Mouse (Mus musculus): ENCODE measurements around the gene Gm13128. TPM values are rescaled to one million over a fixed set of nuclear protein-coding genes. Genes with fewer than 3 reads are reported as not detected.
"Not testable (repeated sequence)": the region's sequence is repeated elsewhere in the genome, so short reads cannot be mapped to it uniquely, and the experiment has no call there.

Gene Gm13128
- not detected in 2 replicates for polyA plus RNA-seq (2016; fragmentation: Nextera tagmentation; extraction: Ambion mirVana)

DNA sequence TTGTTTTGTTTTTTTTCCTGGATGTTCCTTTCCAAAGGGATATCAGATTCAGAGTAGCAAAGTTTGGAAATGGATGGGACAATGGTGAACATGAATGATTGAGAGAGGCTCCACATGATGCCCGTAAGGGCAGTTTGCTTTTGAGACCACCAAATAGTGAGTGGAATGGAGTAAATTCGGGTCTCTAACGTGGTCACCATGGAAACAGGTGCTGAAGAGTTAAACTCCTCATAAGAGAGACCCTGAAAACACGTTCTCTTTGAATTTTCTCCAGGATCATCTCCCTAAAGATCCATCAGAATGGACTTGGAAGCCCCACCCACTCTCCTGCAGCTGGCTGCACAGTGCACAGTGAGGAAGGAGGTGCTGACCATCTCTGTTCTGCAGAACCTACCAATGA lies at the start of gene Gm13128:
Gm13128 (plus strand) TSS at position 301 of the 400 bp plus-strand sequence.
- not testable (repeated sequence) for H3K4me1 ChIP-seq; H3K27ac ChIP-seq; H3K36me3 ChIP-seq; ATAC-seq (ENCODE audit: insufficient number of reproducible peaks, insufficient read depth, low FRiP score, low TSS enrichment); H3K4me3 ChIP-seq; H3K9me3 ChIP-seq; H3K9ac ChIP-seq; H3K4me2 ChIP-seq (replicated peaks); H3K27me3 ChIP-seq
- 70% methylated on average over 4 of the region's 4 CpGs for WGBS

DNA sequence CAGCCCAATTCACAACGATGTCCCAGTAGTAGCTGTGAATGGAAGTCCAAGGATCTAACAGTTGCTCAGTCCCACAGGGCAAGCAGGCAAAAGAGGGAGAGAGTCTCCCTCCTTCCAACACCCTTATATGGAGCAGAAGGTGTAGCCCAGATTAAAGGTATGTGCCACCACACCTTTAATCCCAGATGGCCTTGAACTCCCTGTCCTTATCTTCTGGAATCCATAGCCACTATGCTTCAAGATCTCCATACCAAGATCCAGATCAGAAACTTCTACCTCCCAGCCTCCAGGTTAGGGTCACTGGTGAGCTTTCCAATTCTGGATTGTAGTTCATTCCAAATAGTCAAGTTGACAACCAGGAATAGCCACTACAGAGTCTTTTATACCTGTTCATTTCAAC lies 49.7 kb upstream of the Gm13128 start, which contains the start of gene Pramel5:
Pramel5 (minus strand) TSS at position 101 of the 400 bp plus-strand sequence.
- not testable (repeated sequence) for H3K4me3 ChIP-seq; H3K9ac ChIP-seq; H3K4me1 ChIP-seq; H3K27me3 ChIP-seq; H3K9me3 ChIP-seq; H3K4me2 ChIP-seq (replicated peaks); H3K36me3 ChIP-seq; H3K27ac ChIP-seq; ATAC-seq (ENCODE audit: insufficient number of reproducible peaks, insufficient read depth, low FRiP score, low TSS enrichment)
- 72% methylated on average over 1 of the region's 1 CpGs for WGBS

DNA sequence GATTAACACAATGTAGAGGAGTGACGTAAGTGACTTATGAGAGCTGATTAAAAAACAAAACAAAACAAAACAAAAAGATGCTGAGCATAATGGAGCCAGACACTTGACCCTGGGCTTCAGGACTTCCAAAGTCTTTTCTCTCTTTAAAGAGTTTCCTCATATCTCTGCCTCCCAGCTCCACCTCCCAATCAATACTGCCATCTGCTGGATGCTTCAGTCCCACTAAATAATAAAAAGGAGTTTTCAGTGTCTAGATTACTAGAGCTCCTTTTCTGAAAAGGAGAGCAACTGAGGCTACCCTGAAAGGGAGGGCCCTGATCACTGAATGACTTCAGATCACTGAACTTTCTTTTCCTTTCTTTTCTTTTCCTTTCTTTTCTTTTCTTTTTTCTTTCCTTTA lies 30.6 kb upstream of the Gm13128 start:
- not testable (repeated sequence) for H3K4me2 ChIP-seq (replicated peaks); H3K4me3 ChIP-seq; H3K4me1 ChIP-seq; ATAC-seq (ENCODE audit: insufficient number of reproducible peaks, insufficient read depth, low FRiP score, low TSS enrichment); H3K27me3 ChIP-seq; H3K9ac ChIP-seq; H3K9me3 ChIP-seq; H3K36me3 ChIP-seq; H3K27ac ChIP-seq
- 55% methylated on average over 1 of the region's 1 CpGs for WGBS

DNA sequence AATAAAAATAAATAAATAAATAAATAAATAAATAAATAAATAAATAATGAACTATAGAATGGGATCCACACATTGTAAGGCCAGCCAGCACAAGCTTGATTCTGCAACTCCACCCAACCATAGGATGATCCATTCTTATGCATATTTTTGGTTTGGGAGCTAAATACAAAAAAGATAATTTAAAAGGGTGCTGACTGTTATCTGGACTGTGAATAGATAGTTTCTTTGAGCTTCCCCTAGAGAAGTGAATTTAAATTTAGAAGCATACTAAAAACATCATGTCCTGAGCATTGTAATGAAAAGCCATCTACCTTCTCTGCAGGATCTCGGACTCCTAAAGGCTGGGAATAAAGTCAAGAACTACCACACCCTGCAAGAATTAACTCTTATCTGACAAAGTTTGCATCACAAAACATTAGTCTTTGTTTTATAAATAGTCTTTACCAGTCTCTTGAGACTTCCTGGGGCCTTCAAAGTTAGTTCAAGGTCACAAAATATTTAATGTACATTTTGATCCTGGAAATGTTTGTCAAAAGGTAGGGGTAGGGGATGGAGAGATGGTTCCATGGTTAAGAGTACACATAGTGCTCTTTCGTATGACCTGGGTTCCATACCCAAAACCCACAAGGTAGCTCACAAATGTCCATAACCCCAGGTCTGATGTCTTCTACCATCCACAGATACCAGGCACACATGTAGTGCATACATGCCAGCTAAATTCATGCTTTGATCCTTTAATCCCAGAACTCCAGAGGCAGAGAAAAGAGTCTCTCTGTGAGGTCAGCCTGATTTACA lies 17.2 kb upstream of the Gm13128 start:
- ATAC-seq (ENCODE audit: insufficient number of reproducible peaks, insufficient read depth, low FRiP score, low TSS enrichment); H3K27me3 ChIP-seq; H3K4me2 ChIP-seq (replicated peaks); H3K4me3 ChIP-seq; H3K4me1 ChIP-seq; H3K9me3 ChIP-seq; H3K9ac ChIP-seq; H3K36me3 ChIP-seq; H3K27ac ChIP-seq: not testable (repeated sequence)
- 81% methylated on average over 2 of the region's 2 CpGs for WGBS

DNA sequence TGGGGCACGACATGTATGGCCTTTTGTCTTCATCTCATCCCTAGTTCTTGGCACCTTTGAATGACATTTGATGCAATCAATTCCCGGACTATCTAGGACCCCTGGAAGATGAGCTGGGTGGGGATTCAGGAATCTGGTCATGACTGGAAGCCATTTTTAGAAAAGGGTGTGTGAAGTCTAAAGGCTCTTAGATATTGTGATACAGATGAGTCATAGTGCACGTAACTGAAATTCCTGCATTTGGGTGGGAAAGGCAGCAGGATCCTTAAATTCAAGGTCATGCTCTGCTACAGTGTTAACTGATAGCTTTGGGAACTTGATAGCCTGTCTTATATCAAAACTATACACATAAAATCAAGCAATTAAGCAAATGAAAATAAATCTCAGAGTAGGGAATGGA lies 5.8 kb downstream of the Gm13128 start:
- H3K36me3 ChIP-seq; H3K9ac ChIP-seq; H3K4me1 ChIP-seq; ATAC-seq (ENCODE audit: insufficient number of reproducible peaks, insufficient read depth, low FRiP score, low TSS enrichment); H3K9me3 ChIP-seq; H3K4me3 ChIP-seq; H3K27ac ChIP-seq; H3K4me2 ChIP-seq (replicated peaks); H3K27me3 ChIP-seq: not testable (repeated sequence)
- WGBS: 71% methylated on average over 3 of the region's 3 CpGs

DNA sequence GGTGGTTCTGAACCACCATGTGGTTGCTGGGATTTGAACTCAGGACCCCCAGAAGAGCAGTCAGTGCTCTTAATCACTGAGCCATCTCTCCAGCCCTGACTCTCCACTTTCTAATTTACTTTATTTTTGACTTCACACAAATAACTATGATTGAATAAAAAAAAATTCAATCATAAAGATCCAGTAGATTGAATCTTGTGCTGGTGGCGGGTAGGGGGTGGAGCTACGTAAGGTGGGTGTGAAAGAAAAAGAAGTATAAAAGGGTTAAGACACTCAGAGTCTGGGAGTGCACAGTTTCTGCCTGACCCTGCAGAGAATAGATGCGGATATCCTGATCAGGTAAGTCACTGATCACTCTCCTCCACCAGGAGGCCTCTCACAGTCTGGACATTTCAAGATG lies 27.6 kb downstream of the Gm13128 start, which contains the start of gene Gm13119:
Gm13119 (plus strand) TSS at position 301 of the 400 bp plus-strand sequence.
- H3K4me3 ChIP-seq; H3K27ac ChIP-seq; H3K9ac ChIP-seq; H3K9me3 ChIP-seq; H3K4me2 ChIP-seq (replicated peaks); H3K4me1 ChIP-seq; H3K36me3 ChIP-seq; H3K27me3 ChIP-seq; ATAC-seq (ENCODE audit: insufficient number of reproducible peaks, insufficient read depth, low FRiP score, low TSS enrichment): not testable (repeated sequence)
- WGBS: 84% methylated on average over 3 of the region's 3 CpGs

DNA sequence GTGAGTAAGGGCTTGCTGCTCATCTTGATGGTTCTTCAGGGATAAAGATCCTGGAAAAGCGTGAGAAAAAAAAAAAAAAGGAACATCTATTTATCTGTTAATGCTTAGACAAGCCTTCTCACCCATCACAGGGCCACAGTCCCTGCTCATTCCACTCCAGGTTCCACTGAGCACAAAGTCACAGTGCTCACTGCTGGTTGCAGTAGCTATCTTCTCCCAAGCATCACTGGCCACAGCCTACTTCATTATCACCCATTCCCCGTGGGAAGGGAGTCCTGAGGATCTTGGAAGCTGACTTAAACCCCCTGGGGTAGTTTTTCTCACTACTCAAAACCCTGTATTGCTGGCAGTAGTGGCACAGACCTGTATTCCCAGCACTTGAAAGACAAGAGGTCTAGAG lies 47.9 kb downstream of the Gm13128 start, which contains the start of gene Pramef20:
Pramef20 (minus strand) TSS at position 23 of the 400 bp plus-strand sequence.
- Histone ChIP-seq H3K27ac (no peak within 1 kb of the TSS), H3K36me3 (no peaks in the 10 kb centered on the region), H3K4me3 (no peak within 1 kb of the TSS), H3K9me3 (peaks cover 4% of the 10 kb centered on the region; the same call in 1 of the 2 replicates), H3K9ac (no peak within 1 kb of the TSS), H3K27me3 (no peaks in the 10 kb centered on the region), H3K4me1 (no peaks in the 10 kb centered on the region), H3K4me2 (replicated peaks) (no peak within 1 kb of the TSS)
- WGBS: 62% methylated on average over 2 of the region's 2 CpGs
- ATAC-seq (ENCODE audit: insufficient number of reproducible peaks, insufficient read depth, low FRiP score, low TSS enrichment): no peak

Other genes starting within 250 kb of the Gm13128 start
- gene Gm13102, start 223.8 kb upstream of the Gm13128 start, polyA plus RNA-seq (2016; fragmentation: Nextera tagmentation; extraction: Ambion mirVana): not detected in 2 replicates
- gene Oog3, start 167.6 kb upstream of the Gm13128 start, polyA plus RNA-seq (2016; fragmentation: Nextera tagmentation; extraction: Ambion mirVana): not detected in 2 replicates
- not detected in 2 replicates for gene Oog2, start 139.5 kb upstream of the Gm13128 start, polyA plus RNA-seq (2016; fragmentation: Nextera tagmentation; extraction: Ambion mirVana)
- not detected in 2 replicates for gene C87977, start 116.9 kb upstream of the Gm13128 start, polyA plus RNA-seq (2016; fragmentation: Nextera tagmentation; extraction: Ambion mirVana)
- not detected in 2 replicates for gene Pramel5, start 49.8 kb upstream of the Gm13128 start, polyA plus RNA-seq (2016; fragmentation: Nextera tagmentation; extraction: Ambion mirVana)
- gene Gm13119, start 27.7 kb downstream of the Gm13128 start, polyA plus RNA-seq (2016; fragmentation: Nextera tagmentation; extraction: Ambion mirVana): not detected in 2 replicates
- not detected in 2 replicates for gene Pramef20, start 47.7 kb downstream of the Gm13128 start, polyA plus RNA-seq (2016; fragmentation: Nextera tagmentation; extraction: Ambion mirVana)
- 0.14 TPM in 1 of 2 replicates, not detected in the other for gene Pramef12, start 78.2 kb downstream of the Gm13128 start, polyA plus RNA-seq (2016; fragmentation: Nextera tagmentation; extraction: Ambion mirVana)
- gene 1700012P22Rik, start 108.5 kb downstream of the Gm13128 start, polyA plus RNA-seq (2016; fragmentation: Nextera tagmentation; extraction: Ambion mirVana): not detected in 2 replicates
- gene Gm9944, start 123.1 kb downstream of the Gm13128 start, polyA plus RNA-seq (2016; fragmentation: Nextera tagmentation; extraction: Ambion mirVana): not detected in 2 replicates
- not detected in 2 replicates for gene Aadacl3, start 133.5 kb downstream of the Gm13128 start, polyA plus RNA-seq (2016; fragmentation: Nextera tagmentation; extraction: Ambion mirVana)
- gene 9430007A20Rik, start 189.6 kb downstream of the Gm13128 start, polyA plus RNA-seq (2016; fragmentation: Nextera tagmentation; extraction: Ambion mirVana): not detected in 2 replicates
- not detected in 2 replicates for gene Gm13124, start 234.9 kb downstream of the Gm13128 start, polyA plus RNA-seq (2016; fragmentation: Nextera tagmentation; extraction: Ambion mirVana)